Mouse (Mus musculus) kidney, adult 9 months (tissue): ENCODE measurements around the gene Gm28308.

Experiments
- DNase-seq: peaks from one replicate; pipeline ENCODE4 v3.0.0; 2022

Gene Gm28308

DNA sequence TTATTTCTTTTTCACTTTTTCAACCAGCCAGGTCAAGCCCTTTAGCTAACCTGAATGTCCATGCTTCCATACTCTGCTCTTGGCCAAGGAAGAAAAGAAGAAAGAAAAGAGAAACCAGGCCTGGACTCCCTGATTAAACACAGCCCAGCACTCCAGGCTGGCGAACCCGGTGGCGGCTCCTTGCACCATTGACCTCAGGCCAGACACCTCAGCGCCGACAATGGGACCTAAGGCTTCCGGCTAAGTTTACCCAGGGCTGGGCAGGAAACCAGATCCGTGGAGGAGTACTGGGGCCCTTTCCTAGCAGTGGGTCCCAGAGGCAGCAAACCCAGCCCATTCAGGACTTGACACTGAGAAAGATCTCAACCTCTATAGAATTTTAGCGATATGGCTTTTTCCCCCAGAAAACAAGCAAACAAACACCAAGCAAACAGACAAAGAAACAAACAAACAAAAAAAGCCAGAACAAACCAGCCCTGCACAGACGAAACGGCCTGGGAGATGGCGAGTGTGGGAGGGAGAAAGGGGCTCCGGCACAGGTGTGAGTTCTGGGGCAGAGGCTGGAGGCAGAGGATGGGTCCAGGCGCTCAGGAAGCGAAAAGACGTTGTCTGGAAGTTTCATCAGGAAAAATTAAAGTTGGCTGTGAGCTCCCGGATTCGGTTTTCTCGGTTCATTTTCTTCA lies 18.9 kb upstream of the Gm28308 start:
- peak; percentile 71 for DNase-seq

DNA sequence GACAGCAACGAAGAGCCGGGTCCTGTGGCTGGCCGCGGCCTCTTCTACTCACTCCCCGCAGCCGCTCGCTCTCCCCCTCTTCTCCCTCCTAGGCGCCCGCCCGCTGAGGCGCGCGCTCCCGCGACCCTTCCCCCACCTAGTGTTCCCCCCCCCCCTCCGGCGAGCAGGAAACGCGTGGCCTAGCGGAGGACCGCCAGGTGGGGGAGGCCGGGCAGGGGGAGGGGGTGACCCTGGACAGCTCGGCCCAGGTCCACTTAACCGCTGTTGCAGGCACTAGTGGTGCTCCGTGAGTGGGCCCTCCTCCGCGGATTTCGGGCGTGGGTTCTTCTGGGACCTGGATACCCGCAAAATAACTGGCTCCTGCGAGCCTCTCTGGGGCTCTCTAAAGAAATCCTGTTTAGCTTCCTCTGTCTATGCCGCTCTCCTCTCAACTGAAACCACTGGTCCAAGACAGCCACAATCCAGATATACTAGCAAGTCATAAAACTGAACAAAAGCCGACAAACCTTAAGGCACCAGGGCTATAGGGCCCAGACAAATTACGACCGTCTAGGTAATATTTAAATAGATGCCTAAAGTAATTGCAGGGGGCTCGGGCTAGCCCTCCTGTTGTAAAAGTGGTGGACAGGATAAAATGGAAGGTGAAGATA lies 17.5 kb upstream of the Gm28308 start, which contains the start of gene Hoxa9:
Gene Hoxa9 (minus strand): TSS at position 574 of the 650 bp plus-strand sequence.
- peak; percentile 68 for DNase-seq

DNA sequence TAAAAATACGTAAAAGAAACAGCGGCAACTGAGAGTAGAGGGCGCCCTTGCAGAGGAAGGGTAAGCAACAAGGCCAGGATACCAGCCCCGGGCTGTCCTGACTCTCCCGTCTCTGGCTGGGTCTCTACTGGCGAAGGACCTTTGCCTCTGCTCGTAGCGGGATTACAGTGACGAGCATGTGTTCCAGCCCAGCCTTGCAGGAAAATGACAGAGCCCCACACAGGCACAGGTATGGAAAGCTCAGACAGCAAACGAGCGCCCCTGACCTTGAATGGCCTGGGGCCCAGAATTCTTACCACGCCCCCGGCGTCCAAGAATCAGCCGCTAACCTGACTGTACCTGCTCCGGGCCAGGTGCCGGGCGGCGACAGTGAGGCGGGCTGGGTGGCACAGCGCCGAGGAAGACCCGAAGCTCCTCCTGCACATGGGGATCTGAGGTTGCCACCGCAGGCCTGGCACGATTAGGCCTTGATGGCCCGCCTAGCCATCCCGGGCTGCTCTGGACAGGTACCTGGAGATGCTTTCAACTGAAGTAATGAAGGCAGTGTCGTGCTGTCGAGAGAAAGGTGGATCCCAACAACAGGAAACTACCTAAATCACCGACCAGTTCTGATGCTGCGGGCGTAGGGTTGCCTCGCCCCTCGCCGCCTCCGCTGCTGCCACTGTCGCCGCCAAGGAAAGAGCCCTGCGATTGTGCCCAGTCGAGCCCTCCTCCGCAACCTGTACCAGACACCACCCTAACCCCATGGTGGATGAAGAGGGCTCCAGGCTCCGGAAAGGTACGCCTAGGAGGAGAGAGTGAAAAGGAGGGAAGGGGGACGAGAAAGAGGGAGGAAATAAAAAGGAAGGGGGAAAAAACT lies 16.6 kb upstream of the Gm28308 start:
- DNase-seq = peak; percentile 90

DNA sequence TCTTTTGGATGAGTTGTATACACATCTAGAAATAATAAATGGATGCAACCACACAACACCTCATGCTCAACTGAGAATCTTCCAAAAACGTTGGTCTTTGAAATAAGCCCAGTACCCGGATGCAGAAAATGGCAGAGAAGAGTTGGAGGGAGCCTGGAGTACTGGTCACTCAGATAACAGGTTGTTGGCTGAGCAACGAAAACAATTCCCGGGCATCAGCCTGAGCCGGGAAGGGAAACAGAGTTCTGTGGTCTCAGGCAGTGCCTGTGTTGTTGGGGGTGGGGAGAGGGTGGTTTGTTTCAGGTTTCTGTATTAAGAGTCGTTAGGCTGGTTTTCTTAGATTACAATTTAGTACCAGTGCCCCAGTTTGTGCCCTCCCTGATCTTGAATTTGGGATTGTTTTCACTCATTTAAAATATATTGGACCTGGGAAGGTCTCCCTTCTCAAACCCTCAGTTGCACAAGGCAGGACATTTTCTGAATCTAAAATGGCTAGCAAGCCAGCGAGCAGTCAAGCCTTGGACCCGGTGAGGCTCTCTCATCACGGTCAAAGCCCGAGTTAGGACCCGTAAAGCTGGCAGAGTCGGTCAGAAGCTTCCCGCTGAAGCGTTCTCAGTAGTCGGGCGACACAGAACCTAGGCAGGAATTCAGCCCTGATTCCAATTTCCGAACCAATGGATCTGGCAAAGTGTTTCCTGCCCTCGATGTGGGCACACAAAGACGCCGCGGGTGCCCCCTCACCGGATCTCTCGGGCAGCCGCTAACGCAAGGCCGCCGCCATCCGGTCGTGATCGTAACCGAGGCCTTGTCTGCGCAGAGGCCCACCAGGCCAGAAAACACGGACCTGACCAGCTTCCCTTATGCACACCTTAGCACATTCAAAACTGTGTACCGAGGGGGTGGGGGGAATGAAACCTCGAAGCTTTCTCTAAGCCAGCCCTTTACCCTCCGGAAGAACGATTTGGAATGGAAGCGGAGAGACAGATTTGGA lies 15.6 kb upstream of the Gm28308 start:
- peak; percentile 60 for DNase-seq

DNA sequence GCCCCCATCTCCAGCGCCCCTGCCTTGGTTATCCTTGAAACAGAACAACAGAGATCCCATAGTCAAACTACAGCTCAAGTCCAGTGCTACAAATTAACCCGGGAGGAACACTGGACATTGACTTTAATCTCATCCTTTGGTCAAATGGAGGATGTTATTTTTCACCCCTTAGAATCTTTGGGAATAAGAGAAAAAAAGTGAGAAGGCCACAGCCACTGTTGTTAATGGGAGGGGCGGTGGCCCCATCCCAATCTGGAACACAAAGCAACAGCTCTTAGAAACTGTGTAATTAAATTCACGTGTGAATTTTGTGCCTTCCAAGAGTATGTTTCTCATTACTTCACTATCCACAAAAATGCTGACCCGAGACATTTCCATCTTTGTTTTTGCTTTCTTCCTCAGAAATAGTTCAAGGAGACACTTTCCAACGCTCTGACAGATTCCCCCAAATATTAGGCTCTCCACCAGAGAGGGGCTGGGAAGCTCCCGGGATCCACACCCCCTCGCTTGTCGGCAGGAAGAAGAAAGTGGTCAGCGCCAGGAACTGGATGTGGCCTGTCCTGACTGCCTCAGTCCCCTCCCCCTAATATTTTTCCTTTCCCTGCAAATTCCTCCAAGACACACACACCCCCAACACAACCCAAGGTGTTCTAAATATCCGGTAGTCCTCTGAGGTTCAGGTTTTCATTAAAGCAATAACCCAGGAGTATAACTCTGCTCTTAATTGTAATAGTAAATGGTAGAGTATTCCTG lies 14.5 kb upstream of the Gm28308 start:
- DNase-seq = peak; percentile 67

DNA sequence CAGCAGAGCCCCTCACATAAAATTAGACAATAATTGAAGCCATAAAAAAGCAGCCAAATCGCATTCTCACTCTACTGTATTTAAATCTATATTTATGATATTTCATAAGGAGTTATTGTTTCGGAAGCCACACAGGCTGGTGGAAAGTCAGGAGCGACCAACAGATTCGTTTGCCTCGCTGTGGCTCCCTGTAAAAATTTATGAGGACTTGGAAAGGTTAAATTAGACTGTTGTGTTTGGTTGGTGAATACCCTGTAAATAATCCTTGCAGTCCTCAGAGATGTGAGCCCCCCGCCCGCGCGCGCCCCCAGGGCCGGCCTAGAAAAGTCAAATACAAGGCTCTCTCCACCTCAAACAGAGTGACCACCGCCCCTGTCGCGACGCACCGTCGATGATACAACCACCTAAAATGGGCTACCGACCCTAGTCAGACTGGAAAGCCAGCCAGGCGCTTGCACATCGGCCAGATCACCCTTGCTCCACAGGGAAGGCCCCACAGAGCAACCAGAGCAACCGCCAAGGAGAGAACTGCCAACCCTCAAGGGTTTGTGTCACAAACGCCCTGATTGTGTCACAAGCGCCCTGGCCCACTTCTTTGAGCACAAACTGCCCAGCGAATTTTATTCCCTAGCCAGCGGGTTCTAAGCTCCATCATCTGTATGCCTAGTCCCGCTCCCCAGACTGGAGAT lies 13.6 kb upstream of the Gm28308 start:
- peak; percentile 40 for DNase-seq

DNA sequence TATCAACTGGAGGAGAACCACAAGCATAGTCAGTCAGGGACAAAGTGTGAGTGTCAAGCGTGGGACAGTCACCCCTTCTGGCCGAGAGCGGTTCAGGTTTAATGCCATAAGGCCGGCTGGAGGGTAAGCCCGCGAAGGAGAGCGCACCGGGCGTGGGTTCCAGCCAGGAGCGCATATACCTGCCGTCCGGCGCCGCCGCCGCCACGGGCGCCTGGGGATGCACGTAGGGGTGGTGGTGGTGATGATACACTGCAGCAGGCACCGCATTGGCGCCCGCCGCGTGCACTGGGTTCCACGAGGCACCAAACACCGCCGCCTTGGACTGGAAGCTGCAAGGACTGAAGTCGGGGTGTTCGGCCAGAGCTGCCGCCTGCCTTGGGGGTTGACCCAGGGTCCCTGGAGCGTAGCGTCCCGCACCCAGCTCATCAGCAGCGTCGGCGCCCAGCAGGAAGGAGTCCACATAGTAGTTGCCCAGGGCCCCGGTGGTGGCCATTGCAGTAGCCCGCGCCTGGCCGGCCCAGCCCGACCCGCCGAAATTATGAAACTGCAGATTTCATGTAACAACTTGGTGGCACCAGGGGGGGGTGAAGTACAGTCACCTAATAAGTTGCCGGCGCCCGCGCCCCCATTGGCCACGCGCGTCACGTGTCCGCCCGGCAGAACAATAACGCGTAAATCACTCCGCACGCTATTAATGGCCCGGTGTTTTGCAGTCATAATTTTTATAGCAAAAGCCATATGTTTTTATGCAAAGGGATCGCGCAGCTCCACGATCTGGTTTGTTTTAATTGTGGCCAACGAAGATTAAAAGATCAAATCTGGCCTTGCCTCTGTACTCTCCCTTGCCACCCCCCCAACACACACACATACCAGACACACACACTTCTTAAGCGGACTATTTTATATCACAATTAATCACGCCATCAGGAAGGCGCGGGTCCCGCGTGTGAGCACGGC lies 12.8 kb upstream of the Gm28308 start:
- DNase-seq = peak; percentile 95

DNA sequence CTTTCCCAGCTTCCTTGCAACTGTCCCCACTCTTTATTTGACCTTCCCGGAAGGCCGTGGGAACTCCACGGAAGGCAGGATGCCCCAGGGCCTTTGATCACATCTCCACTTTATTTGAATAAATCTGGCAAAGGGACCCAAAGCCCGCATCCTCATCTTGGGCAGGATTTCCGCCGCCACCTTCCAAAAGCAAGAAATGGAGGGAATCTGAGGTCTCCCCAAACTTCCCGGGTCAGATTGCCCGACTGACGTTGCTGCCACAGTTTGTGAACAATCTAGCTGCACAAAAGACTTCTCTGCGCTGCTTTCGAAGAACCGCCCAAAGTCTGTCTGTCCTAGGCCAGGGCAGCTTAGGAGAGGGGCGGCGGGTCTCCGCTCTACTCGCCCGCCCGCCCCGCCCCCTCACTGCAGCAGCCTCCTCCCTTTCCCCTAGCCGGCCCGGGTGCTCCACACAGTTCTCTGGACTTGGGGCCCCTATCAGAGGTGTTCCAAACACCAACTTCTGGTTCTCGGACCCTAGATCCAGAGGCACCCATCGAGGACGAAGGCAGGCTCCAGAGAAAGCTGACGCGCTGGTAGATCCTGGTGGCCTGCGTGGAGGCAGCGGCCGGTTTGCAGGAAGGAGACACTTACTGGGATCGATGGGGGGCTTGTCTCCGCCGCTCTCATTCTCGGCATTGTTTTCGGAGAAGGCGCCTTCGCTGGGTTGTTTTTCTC lies 11.9 kb upstream of the Gm28308 start:
- peak; percentile 44 for DNase-seq

DNA sequence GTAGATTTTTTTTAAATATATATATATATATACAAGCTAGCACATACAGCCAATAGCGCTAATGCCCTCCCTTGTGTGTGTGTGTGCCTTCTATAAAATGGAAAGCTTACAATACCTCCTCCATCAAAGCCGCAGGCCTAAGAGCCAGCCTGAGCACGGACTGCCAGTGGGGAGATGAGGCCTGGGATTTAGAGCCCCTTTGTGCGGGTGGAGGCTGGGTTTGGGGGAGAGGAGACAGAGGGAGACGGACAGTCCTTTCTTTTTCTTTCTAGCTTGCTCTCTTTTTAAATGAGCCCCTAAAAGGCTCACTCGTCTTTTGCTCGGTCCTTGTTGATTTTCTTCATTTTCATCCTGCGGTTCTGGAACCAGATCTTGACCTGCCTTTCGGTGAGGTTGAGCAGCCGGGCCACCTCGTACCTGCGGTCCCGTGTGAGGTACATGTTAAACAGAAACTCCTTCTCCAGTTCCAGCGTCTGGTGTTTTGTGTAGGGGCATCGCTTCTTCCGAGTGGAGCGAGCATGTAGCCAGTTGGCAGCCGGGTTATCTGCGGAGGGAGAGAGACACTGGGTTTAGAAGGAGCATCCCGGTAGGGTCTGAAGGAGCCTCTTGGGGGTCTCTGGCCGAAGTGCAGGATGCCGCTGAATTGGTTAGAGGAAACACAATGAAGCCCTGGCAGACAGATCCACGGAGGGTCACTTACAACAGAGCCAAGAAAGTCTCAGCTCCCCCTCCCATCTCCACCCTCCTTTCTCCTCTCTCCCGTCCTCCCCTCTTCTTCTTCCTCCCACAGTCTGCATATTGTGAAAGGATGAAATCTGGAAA lies 11.0 kb upstream of the Gm28308 start:
- peak; percentile 42 for DNase-seq

DNA sequence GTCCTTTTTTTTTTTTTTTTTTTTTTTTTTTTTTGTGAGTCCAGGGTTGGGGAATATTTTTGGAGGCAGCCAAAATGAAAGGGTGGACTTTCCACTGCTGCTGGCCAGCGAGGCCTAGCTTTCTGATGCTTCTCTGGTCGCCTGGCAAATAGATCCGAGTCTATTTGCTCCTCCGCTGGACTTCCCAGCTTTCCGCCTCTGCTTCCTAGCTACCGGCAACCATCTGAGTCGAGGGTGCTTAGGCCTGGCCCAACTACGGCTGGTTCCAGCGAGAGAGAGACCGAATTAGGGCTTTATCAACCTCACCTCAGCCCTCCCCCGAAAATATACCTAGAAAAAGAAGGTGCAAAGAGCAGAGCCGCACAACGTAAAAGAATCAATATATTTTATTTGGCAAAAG lies 9.6 kb upstream of the Gm28308 start:
- peak; percentile 37 for DNase-seq

DNA sequence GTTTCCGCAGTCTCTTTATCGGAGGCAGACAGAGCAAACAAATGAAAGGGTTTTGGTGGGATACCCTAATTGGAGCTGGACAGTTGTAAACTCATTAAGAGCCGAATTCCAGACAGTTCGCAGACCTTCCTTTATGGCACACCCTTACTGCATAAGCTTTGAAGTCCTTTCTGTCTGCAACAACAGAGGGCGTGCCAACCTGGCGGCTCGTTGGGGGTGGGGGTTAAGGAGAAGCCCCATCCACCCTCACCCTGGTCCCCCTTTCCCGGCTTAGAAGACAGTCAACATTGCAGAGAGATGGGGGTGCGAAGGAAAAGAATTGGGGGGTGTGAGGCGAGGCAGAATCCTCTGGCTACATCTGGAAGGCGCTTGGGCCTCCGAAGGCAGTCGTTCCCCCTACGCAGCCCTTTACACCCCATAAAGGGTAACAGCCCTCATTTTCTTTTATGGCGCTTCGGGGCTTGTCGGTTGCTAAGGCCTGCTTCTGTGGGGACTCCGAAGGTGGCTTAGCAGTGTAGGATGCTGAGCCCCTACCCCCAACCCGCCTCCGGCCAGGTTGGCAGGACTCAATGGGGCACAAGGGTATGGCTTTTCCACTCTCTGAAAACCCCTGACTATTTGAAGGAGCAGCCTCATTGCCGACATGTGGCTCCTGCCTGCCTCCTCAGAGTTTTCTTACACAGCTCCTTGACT lies 9.0 kb upstream of the Gm28308 start:
- DNase-seq = no peak

DNA sequence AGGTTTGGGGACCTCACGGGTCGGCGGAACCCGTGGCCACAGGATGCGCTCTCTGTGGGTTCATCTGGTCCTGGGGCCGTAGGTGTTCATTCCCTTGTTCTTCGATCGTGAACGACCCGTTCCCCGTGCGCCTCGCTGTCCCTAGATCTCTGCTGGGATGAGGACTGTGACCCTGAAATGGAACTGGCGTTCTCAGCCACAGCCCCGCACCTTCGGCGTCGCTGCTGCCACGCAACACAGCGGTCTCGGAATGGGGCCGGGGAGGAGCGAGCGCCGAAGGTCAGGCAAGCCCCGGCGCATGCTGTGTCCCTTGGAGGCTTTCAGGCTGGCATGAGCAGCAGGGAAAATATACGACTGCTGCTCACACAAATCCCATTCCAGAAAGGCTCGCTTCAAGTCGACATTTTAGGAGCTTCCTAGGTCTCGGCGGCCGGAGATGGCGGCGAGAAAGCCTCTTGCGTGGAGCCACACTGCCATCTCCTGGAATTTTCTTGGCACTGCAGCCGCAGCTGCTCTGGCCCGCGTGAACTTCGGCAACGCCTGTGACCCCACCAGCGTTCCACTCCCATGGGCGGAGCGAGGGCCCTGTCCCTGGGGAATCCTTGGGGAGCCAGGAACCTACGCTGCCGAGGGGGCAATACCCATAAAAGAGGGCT lies 8.3 kb upstream of the Gm28308 start, which contains the start of gene Hoxa7:
Gene Hoxa7 (minus strand): TSS at position 518 of the 656 bp plus-strand sequence.
- peak; percentile 97 for DNase-seq

DNA sequence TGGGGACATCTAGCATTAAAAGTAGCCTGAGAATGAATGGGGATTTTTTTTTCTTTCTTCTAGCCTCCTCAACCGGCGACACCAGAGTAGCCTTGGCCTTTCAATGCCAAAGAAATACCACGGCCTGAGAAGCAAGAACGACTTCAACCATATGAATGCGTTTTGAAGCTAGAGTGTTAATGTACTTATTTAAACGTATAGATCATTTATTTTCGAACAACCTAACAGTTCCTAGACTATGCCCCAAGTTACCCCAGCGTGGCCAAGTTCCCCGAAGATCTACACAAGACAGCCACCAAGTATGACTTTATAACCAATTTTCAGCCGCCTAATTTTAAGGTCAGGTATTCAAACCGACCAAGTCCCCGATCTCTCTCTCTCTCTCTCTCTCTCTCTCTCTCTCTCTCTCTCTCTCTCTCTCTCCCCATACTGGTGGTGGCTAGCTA lies 7.7 kb upstream of the Gm28308 start:
- DNase-seq = no peak

DNA sequence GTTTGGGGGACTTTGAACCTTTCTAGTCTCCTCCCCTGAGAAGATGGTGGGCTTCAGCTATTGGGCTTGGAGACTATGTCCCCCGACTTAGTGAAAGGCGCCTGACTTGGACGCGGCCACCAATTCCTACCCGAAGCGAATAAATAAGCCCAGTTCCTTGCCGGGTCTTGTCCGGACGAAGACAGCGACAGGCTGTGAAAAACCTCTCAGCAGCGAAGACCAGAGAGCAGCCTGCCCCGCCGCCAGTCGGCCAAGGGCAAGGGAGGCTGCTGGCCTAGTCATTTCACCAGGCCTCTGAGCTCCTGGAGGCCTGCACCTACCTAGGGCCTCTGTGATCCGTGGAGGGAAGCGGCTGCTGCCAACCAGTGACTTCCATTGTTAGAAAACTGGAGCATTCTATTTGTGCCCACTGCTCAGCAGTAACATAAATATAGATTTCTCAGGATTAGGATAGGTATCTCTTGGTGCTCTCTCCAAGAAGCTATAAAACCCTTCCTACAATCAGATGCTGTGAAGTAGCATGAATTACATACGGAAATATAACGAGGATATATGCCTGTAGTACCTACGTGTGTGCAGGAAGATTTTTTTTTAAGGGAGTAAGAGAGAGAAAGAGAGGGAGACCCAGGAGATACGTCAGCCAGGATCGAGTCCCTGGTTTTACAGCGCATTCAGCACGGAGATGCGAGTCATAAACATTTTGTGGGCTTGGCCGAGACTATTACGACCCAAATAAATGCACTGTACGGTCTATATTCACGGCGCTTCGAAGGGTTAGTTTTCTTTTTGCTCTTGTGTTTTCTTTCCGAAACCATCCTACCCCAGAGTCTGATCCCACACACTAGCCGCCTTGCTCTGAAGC lies 7.1 kb upstream of the Gm28308 start:
- peak; percentile 75 for DNase-seq

DNA sequence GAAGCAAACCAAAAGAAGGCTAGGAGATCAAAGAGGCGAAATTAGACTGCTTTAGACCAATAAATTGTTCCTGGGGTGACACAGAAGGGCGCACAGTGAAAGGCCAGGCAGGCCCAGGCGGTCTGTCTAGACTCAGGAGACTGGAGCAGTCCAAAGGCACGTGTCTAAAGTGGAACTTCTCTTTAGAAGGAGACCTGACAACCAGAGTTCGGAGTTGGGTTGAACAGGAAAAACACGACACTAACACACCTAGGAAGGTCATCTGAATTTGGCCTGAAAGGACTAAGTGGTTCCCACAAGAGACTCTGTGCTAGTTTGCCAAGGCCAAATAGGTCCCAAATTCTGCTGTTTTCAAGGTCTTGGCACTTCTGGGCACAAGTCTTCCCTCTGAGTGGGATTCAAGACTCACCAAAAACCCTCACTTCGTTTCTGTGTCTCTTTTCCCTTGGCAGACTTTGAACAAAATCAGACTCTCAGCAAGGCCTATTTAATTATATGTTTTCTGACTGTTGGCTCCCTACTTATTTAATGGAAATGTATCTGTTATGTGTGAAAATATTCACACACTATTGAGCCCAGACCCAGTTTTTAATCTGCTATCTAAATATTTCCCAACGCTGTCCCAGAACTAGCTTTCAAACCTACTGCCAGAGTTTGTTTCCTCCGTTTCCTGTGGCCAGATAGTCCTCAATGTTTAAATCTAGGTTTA lies 6.2 kb upstream of the Gm28308 start:
- peak; percentile 54 for DNase-seq
